Mouse (Mus musculus): ENCODE results near the gene Olfr800. TPM values are rescaled to one million over a fixed set of nuclear protein-coding genes. Genes with fewer than 3 reads are reported as not detected.

Gene Olfr800
- polyA plus RNA-seq (2016; fragmentation: Nextera tagmentation; extraction: Ambion mirVana): not detected in 2 replicates

GRCm38 (mm10) chr10:129657394-129657793 lies at the start of gene Olfr800:
Gene Olfr800, plus strand, starts transcription at chr10:129657694.
- no peak within 1 kb of the TSS for H3K4me3 ChIP-seq
- no peak within 1 kb of the TSS for H3K27ac ChIP-seq (replicated peaks)
- no peaks in the 10 kb centered on the region for H3K36me3 ChIP-seq
- no peaks in the 10 kb centered on the region for H3K9me3 ChIP-seq (replicated peaks)
- DNase-seq (ENCODE audit: low spot score): no peak
- H3K4me1 ChIP-seq: no peaks in the 10 kb centered on the region
- H3K27me3 ChIP-seq (ENCODE audit: low read depth, poor library complexity, severe bottlenecking): no peaks in the 10 kb centered on the region

- H3K4me1 ChIP-seq: no peaks in the 10 kb centered on the region
- H3K9me3 ChIP-seq (replicated peaks): no peaks in the 10 kb centered on the region
- 94% methylated on average over 1 of the region's 1 CpGs for WGBS
- DNase-seq (ENCODE audit: low spot score): no peak
- H3K4me3 ChIP-seq: no peak within 1 kb of the TSS
- no peaks in the 10 kb centered on the region for H3K36me3 ChIP-seq
- H3K27me3 ChIP-seq (ENCODE audit: low read depth, poor library complexity, severe bottlenecking): no peaks in the 10 kb centered on the region
- no peak within 1 kb of the TSS for H3K27ac ChIP-seq (replicated peaks)
Measured at GRCm38 (mm10) chr10:129612470-129612869, 45.0 kb upstream of the Olfr800 start, which contains the start of gene Olfr796. Gene Olfr796, minus strand, starts transcription at chr10:129612570.

GRCm38 (mm10) chr10:129621724-129622123 lies 35.8 kb upstream of the Olfr800 start:
- no peak for DNase-seq (ENCODE audit: low spot score)
- H3K36me3 ChIP-seq: no peaks in the 10 kb centered on the region
- no peaks in the 10 kb centered on the region for H3K9me3 ChIP-seq (replicated peaks)
- H3K27ac ChIP-seq (replicated peaks): no peak overlapping the region
- no peak overlapping the region for H3K4me3 ChIP-seq
- no peaks in the 10 kb centered on the region for H3K27me3 ChIP-seq (ENCODE audit: low read depth, poor library complexity, severe bottlenecking)
- 30% methylated on average over 1 of the region's 1 CpGs for WGBS
- H3K4me1 ChIP-seq: no peaks in the 10 kb centered on the region

DNA sequence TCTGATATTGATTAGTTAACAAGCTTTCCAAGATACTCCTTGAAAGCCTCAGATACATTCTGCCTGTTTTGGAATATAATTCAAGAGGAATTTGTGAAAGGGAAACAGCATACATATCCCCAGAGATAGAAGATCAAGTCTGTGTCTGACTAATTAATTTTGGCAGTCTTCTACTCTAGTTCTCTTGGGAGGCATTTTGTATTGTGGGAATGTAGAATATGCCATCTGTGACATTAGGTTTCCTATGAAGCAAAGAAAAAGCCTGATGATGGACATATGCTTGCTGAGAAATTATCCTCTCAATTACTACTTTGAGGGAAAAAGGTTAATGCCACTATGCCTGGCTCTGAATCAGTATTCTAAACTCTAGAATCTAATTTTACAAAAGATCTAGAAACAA lies 34.2 kb upstream of the Olfr800 start:
- no peak for DNase-seq (ENCODE audit: low spot score)
- Histone ChIP-seq H3K27me3 (ENCODE audit: low read depth, poor library complexity, severe bottlenecking) (no peaks in the 10 kb centered on the region), H3K9me3 (replicated peaks) (no peaks in the 10 kb centered on the region), H3K27ac (replicated peaks) (no peak overlapping the region), H3K4me3 (no peak overlapping the region), H3K36me3 (no peaks in the 10 kb centered on the region), H3K4me1 (no peaks in the 10 kb centered on the region)

DNA sequence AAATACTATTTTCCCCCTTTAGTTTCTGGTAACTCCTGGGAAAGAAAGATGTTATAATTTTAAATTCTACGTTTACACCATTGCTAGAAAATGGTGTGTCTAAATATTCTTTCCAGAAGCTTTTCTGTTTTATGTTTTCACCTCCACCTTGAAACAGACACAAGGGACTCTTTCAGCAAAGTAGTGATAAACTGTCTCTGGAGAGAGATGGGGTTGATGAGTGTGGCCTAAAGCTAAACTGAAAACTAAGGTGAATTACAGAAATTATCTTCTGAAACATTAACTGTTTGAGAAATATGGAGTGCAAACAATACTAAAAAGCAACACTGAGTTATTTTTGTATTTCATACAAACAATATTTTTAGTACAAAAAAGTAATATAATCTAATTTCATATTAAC lies 29.7 kb upstream of the Olfr800 start, which contains the start of gene Olfr798:
Gene Olfr798 (minus strand): TSS at position 101 of the 400 bp plus-strand sequence.
- no peaks in the 10 kb centered on the region for H3K36me3 ChIP-seq
- H3K27me3 ChIP-seq (ENCODE audit: low read depth, poor library complexity, severe bottlenecking): no peaks in the 10 kb centered on the region
- no peak for DNase-seq (ENCODE audit: low spot score)
- H3K4me1 ChIP-seq: no peaks in the 10 kb centered on the region
- whole genome bisulfite sequencing: 84% methylated on average over 1 of the region's 1 CpGs
- H3K4me3 ChIP-seq: no peak within 1 kb of the TSS
- H3K9me3 ChIP-seq (replicated peaks): no peaks in the 10 kb centered on the region
- H3K27ac ChIP-seq (replicated peaks): no peak within 1 kb of the TSS

DNA sequence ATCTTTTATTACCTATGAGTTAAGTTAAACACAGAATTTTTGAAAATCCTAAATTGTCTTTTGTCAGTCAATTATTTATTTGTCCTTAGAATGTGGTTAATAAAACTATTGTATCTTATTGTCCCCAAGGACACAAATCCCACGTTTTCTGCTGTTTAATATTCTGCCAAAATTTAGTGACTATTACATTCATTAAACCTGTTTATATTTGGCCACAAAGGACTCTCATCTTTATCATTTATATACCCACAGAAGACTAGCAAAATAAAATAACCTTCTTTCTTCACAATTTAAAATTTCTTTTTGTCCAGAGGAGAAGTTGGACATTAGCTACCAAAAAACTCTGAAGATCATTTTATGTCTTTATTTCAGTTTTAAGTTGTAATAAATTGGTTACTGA lies 20.3 kb upstream of the Olfr800 start, which contains the start of gene Olfr799:
Gene Olfr799 (plus strand): TSS at position 301 of the 400 bp plus-strand sequence.
- Histone ChIP-seq H3K4me3 (no peak within 1 kb of the TSS), H3K4me1 (no peaks in the 10 kb centered on the region), H3K9me3 (replicated peaks) (no peaks in the 10 kb centered on the region), H3K27me3 (ENCODE audit: low read depth, poor library complexity, severe bottlenecking) (no peaks in the 10 kb centered on the region), H3K36me3 (no peaks in the 10 kb centered on the region), H3K27ac (replicated peaks) (no peak within 1 kb of the TSS)
- DNase-seq (ENCODE audit: low spot score): no peak
- 37% methylated on average over 1 of the region's 1 CpGs for WGBS

DNA sequence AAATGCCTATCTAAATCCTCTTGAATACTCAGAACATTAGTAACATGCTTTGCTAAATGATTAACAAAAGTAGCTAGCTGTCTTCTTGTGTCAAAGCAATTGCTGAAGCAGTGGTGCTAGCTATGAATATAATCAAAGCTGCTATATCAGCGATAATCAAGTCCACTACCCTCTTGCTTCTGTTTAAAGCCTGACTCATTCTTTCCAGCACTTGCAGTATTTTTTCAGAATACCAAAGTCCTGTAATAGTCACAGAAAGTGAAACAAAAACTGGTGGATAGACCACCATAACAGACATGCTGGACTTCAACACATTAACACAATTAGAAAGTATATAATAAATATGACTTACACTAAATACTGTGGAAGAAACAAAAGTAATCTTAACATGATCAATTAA lies 5.7 kb upstream of the Olfr800 start:
- DNase-seq (ENCODE audit: low spot score): no peak
- 86% methylated on average over 1 of the region's 1 CpGs for WGBS
- Histone ChIP-seq H3K4me1 (no peaks in the 10 kb centered on the region), H3K27me3 (ENCODE audit: low read depth, poor library complexity, severe bottlenecking) (no peaks in the 10 kb centered on the region), H3K36me3 (no peaks in the 10 kb centered on the region), H3K4me3 (no peak overlapping the region), H3K27ac (replicated peaks) (no peak overlapping the region), H3K9me3 (replicated peaks) (no peaks in the 10 kb centered on the region)

GRCm38 (mm10) chr10:129673765-129674164 lies 16.3 kb downstream of the Olfr800 start, which contains the start of gene Olfr801:
Gene Olfr801, minus strand, starts transcription at chr10:129673865.
- no peaks in the 10 kb centered on the region for H3K36me3 ChIP-seq
- H3K9me3 ChIP-seq (replicated peaks): no peaks in the 10 kb centered on the region
- H3K4me1 ChIP-seq: no peaks in the 10 kb centered on the region
- H3K27ac ChIP-seq (replicated peaks): no peak within 1 kb of the TSS
- no peak within 1 kb of the TSS for H3K4me3 ChIP-seq
- 82% methylated on average over 1 of the region's 1 CpGs for WGBS
- H3K27me3 ChIP-seq (ENCODE audit: low read depth, poor library complexity, severe bottlenecking): no peaks in the 10 kb centered on the region
- no peak for DNase-seq (ENCODE audit: low spot score)

DNA sequence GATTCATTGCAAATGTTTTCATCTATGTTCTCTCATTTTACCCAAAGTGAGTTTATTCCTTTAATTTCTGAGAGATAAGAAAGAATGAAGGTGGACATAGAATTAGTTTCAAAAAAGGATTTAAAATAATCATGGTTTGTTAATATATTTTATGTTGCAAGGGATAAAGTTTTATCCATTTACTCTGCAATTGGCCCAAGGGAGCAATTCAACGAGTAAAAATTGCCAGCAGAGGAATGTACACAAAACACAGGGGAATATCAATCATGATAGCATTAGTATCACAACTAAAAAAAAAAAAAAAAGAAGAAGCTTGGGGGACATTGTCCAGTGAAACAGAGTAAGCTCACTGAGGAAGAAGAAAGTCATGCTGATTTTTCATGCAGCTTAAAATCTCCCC lies 30.6 kb downstream of the Olfr800 start, which contains the start of gene Olfr802:
Gene Olfr802 (minus strand): TSS at position 101 of the 400 bp plus-strand sequence.
- 68% methylated on average over 1 of the region's 1 CpGs for WGBS
- Histone ChIP-seq H3K4me3 (no peak within 1 kb of the TSS), H3K9me3 (replicated peaks) (no peaks in the 10 kb centered on the region), H3K4me1 (no peaks in the 10 kb centered on the region), H3K36me3 (no peaks in the 10 kb centered on the region), H3K27ac (replicated peaks) (no peak within 1 kb of the TSS), H3K27me3 (ENCODE audit: low read depth, poor library complexity, severe bottlenecking) (no peaks in the 10 kb centered on the region)
- DNase-seq (ENCODE audit: low spot score): no peak

DNA sequence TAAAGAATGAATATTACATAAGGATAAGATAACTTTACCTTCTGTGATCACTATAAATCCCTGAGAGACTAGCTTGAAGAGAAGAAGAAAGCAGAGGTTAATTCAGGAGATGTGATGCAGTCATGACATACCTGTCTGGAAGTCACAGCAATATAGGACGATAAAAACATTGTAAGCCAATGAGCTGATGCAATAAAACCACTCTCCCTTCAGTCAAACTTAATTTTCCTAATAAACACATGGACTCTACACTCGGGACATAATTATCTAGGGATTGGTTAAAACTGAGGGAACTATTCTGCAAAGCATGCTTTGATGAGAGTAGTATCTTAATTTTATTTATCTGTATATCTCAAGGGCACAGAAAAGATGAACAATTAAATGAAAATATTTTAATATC lies 36.7 kb downstream of the Olfr800 start, which contains the start of gene Olfr803:
Gene Olfr803 (minus strand): TSS at position 101 of the 400 bp plus-strand sequence.
- H3K9me3 ChIP-seq (replicated peaks): no peaks in the 10 kb centered on the region
- DNase-seq (ENCODE audit: low spot score): no peak
- no peak within 1 kb of the TSS for H3K4me3 ChIP-seq
- WGBS: 91% methylated on average over 2 of the region's 2 CpGs
- H3K27me3 ChIP-seq (ENCODE audit: low read depth, poor library complexity, severe bottlenecking): no peaks in the 10 kb centered on the region
- no peak within 1 kb of the TSS for H3K27ac ChIP-seq (replicated peaks)
- H3K4me1 ChIP-seq: no peaks in the 10 kb centered on the region
- no peaks in the 10 kb centered on the region for H3K36me3 ChIP-seq

GRCm38 (mm10) chr10:129702910-129703309 lies 45.4 kb downstream of the Olfr800 start, which contains the start of gene Olfr804:
Gene Olfr804, plus strand, starts transcription at chr10:129703210.
- Histone ChIP-seq H3K4me1 (no peaks in the 10 kb centered on the region), H3K36me3 (no peaks in the 10 kb centered on the region), H3K27me3 (ENCODE audit: low read depth, poor library complexity, severe bottlenecking) (no peaks in the 10 kb centered on the region), H3K9me3 (replicated peaks) (no peaks in the 10 kb centered on the region), H3K27ac (replicated peaks) (no peak within 1 kb of the TSS), H3K4me3 (no peak within 1 kb of the TSS)
- DNase-seq (ENCODE audit: low spot score): no peak

Data from midbrain, embryonic 10.5 days (tissue).